22 mouse cellular contexts compared by ENCODE assay signal in the genomic region with DNA sequence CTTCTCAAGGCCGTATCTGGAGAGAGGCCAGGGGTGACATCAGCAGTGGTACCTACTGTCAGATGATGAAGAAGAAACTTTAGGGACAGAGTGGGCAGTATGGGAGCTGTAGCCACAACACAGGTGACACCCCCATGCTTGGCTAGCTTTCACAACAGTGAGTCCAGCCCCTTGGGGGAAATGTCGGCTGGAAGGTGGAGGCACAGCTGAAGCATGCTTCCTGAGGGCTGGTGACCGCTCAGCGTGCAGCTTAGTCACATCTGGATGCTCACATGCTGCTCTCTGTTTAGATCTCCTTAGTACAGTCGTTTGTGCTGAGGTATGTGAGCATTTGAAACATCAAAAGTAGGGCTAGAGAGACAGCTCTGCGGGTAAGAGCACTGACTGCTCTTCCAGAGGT.
A peak's percentile ranks its signal among the peaks of the same experiment; 100 is the strongest.
DNase-seq lines count a peak whose midpoint lies in the region; ATAC-seq and TF ChIP-seq lines count a peak whose summit lies in the region.
"Had no signal": no experiment of that assay in that cellular context is flagged by ENCODE, and none has a peak within 500 bp of the region (broad histone marks: within the 10 kb centered on the region; RNA-seq: fewer than 3 reads in every experiment).

No protein-coding gene starts in this region.

- H3K27ac ChIP-seq in liver, postnatal 0 days (ENCODE audit: low read depth) = peak overlapping the region; percentile 60; the same call in 1 of the 2 replicates
- no peak overlapping the region for H3K27ac ChIP-seq in liver, embryonic 11.5 days (ENCODE audit: low read depth, low read length)
- no peak overlapping the region for H3K27ac ChIP-seq in intestine, embryonic 16.5 days (ENCODE audit: low read length)
- no peak overlapping the region for H3K27ac ChIP-seq in cerebellum, adult 2 months (ENCODE audit: insufficient read depth, low read length)
- H3K27ac ChIP-seq: embryonic facial prominence, embryonic 13.5 days; forebrain, embryonic 12.5 days; heart, embryonic 15.5 days; hindbrain, embryonic 10.5 days; hindbrain, embryonic 14.5 days had no signal

- peak; percentile 20; the same call in 1 of the 2 replicates for ATAC-seq in liver, postnatal 0 days
- ATAC-seq in liver, embryonic 11.5 days (replicated peaks; ENCODE audit: low FRiP score) = no peak
- ATAC-seq in intestine, embryonic 16.5 days = no peak
- ATAC-seq: activated CD4-positive, CD25-positive, alpha-beta regulatory T cell, adult 4 months; forebrain, embryonic 16.5 days had no signal

- H3K9ac ChIP-seq in liver, postnatal 0 days (replicated peaks) = no peak overlapping the region
- H3K9ac ChIP-seq in liver, embryonic 11.5 days (ENCODE audit: low read depth, low read length) = no peak overlapping the region
- no peak overlapping the region for H3K9ac ChIP-seq in intestine, embryonic 16.5 days (ENCODE audit: low read depth, low read length)
- H3K9ac ChIP-seq: embryonic facial prominence, embryonic 13.5 days; forebrain, embryonic 12.5 days; heart, embryonic 15.5 days; hindbrain, embryonic 14.5 days had no signal

- TF ChIP-seq POLR2A in cerebellum, adult 2 months (IDR thresholded peaks at IDR 0.05; ENCODE audit: borderline replicate concordance, insufficient read depth, low read length) = no peak

- DNase-seq in liver, postnatal 0 days = no peak
- DNase-seq in liver, embryonic 11.5 days (ENCODE audit: low spot score) = no peak
- peak; percentile 60 to 68 for DNase-seq in B cell, adult 2 months
- peak; percentile 34 for DNase-seq in spleen, adult 12 weeks (ENCODE audit: low spot score)
- DNase-seq in splenic B cell, adult 2 months (ENCODE audit: low read depth, low spot score) = peak; percentile 80
- DNase-seq in cerebellum, adult 2 months = no peak
- DNase-seq: adrenal gland, postnatal 14 days; cerebellum, adult 11-12 months; cerebellum, adult 9-11 months; cerebellum, postnatal 36 days; gastrocnemius, postnatal 10 days; heart, adult 18-20 months had no signal

- TF ChIP-seq CTCF in liver, postnatal 0 days (IDR thresholded peaks at IDR 0.05; ENCODE audit: low read depth) = no peak
- TF ChIP-seq CTCF in cerebellum, adult 2 months (IDR thresholded peaks at IDR 0.05; ENCODE audit: borderline replicate concordance, insufficient read depth, low read depth, low read length) = no peak

- H3K4me2 ChIP-seq in liver, postnatal 0 days (ENCODE audit: low read depth, low read length) = no peak overlapping the region
- H3K4me2 ChIP-seq in liver, embryonic 11.5 days = no peak overlapping the region
- no peak overlapping the region for H3K4me2 ChIP-seq in intestine, embryonic 16.5 days (ENCODE audit: low read depth, low read length)
- H3K4me2 ChIP-seq: embryonic facial prominence, embryonic 13.5 days; forebrain, embryonic 12.5 days; heart, embryonic 11.5 days; heart, embryonic 15.5 days; hindbrain, embryonic 14.5 days had no signal

- H3K4me3 ChIP-seq in liver, postnatal 0 days (ENCODE audit: low read depth, low read length) = no peak overlapping the region
- H3K4me3 ChIP-seq in liver, embryonic 11.5 days (ENCODE audit: low read depth, low read length) = no peak overlapping the region
- no peak overlapping the region for H3K4me3 ChIP-seq in intestine, embryonic 16.5 days (ENCODE audit: low read length)
- no peak overlapping the region for H3K4me3 ChIP-seq in cerebellum, adult 2 months (replicated peaks; ENCODE audit: insufficient read depth, low read depth, low read length)
- H3K4me3 ChIP-seq: embryonic facial prominence, embryonic 13.5 days; forebrain, embryonic 12.5 days; heart, embryonic 15.5 days; hindbrain, embryonic 10.5 days had no signal

- no peaks in the 10 kb centered on the region for H3K27me3 ChIP-seq in liver, postnatal 0 days (ENCODE audit: insufficient read depth, low read length)
- H3K27me3 ChIP-seq in liver, embryonic 11.5 days (replicated peaks; ENCODE audit: control insufficient read depth, insufficient read depth, low read length) = no peaks in the 10 kb centered on the region
- H3K27me3 ChIP-seq in splenic B cell, adult 2 months (ENCODE audit: control insufficient read depth, insufficient read depth, low read length, poor library complexity, severe bottlenecking) = no peaks in the 10 kb centered on the region
- H3K27me3 ChIP-seq in intestine, embryonic 16.5 days (replicated peaks; ENCODE audit: control insufficient read depth, insufficient read depth, low read length) = no peaks in the 10 kb centered on the region
- H3K27me3 ChIP-seq in cerebellum, adult 2 months (ENCODE audit: control insufficient read depth, insufficient read depth, low read length) = no peaks in the 10 kb centered on the region
- H3K27me3 ChIP-seq: embryonic facial prominence, embryonic 13.5 days; forebrain, embryonic 12.5 days; heart, embryonic 15.5 days had no signal

- H3K4me1 ChIP-seq in liver, postnatal 0 days (ENCODE audit: insufficient read depth) = peaks cover 27% of the 10 kb centered on the region
- H3K4me1 ChIP-seq in liver, embryonic 11.5 days (replicated peaks; ENCODE audit: control insufficient read depth, insufficient read depth, low read length) = peaks cover 11% of the 10 kb centered on the region
- H3K4me1 ChIP-seq in intestine, embryonic 16.5 days (ENCODE audit: control insufficient read depth, insufficient read depth, low read length) = peaks cover 20% of the 10 kb centered on the region
- peaks cover 27% of the 10 kb centered on the region for H3K4me1 ChIP-seq in cerebellum, adult 2 months (ENCODE audit: control insufficient read depth, insufficient read depth, low read length)

- H3K9me3 ChIP-seq in liver, postnatal 0 days (ENCODE audit: low read length) = no peaks in the 10 kb centered on the region
- H3K9me3 ChIP-seq in liver, embryonic 11.5 days (ENCODE audit: control insufficient read depth, low read length) = no peaks in the 10 kb centered on the region
- H3K9me3 ChIP-seq in intestine, embryonic 16.5 days (ENCODE audit: control insufficient read depth, low read length) = no peaks in the 10 kb centered on the region
- H3K9me3 ChIP-seq: embryonic facial prominence, embryonic 13.5 days; forebrain, embryonic 12.5 days; G1E; heart, embryonic 15.5 days; hindbrain, embryonic 10.5 days had no signal

- 83% methylated on average over 6 of the region's 6 CpGs for WGBS in liver, postnatal 0 days (ENCODE audit: insufficient replicate concordance)
- WGBS in liver, embryonic 11.5 days = 92% methylated on average over 6 of the region's 6 CpGs
- 91% methylated on average over 6 of the region's 6 CpGs for WGBS in intestine, embryonic 16.5 days
- WGBS in cerebellum, adult 2 months = 84% methylated on average over 6 of the region's 6 CpGs

- no peak for TF ChIP-seq EP300 in liver, postnatal 0 days (IDR thresholded peaks at IDR 0.05; ENCODE audit: low read depth)

- peaks cover 21% of the 10 kb centered on the region for H3K36me3 ChIP-seq in liver, postnatal 0 days (replicated peaks; ENCODE audit: insufficient read depth, low read length)
- H3K36me3 ChIP-seq in liver, embryonic 11.5 days (ENCODE audit: control insufficient read depth, insufficient read depth, low read length) = peaks cover 6% of the 10 kb centered on the region
- no peaks in the 10 kb centered on the region for H3K36me3 ChIP-seq in splenic B cell, adult 2 months (ENCODE audit: control insufficient read depth, insufficient read depth, low read length, poor library complexity, severe bottlenecking)
- H3K36me3 ChIP-seq in intestine, embryonic 16.5 days (ENCODE audit: control insufficient read depth, insufficient read depth, low read length) = no peaks in the 10 kb centered on the region
- H3K36me3 ChIP-seq: heart, embryonic 15.5 days had no signal

Comparison
In these comparisons a context has a peak if more than half of its experiments do, and no peak if none do; other contexts are left out.
1. DNase-seq: peak in B cell, adult 2 months (2 of 2), spleen, adult 12 weeks (single experiment) and splenic B cell, adult 2 months (single experiment); none in liver, postnatal 0 days (single experiment), liver, embryonic 11.5 days (single experiment) and cerebellum, adult 2 months (0 of 2).